Mouse (Mus musculus) liver, postnatal 0 days (tissue): Measurements from ENCODE around the gene Sh3gl2. TPM values are rescaled to one million over a fixed set of nuclear protein-coding genes. Genes with fewer than 3 reads are reported as not detected.
A peak's percentile ranks its signal among the peaks of the same experiment; 100 is the strongest.

Experiments
- ATAC-seq: fragments of 200-750 bp; cut with Nextera tagmentation; 2 replicates; pipeline ENCODE4 v1.8.0; 2017; ENCODE audit warnings: mild to moderate bottlenecking, moderate library complexity
- DNase-seq: peaks from one replicate; pipeline ENCODE4 v3.0.0-alpha.2; 2016
- H3K27ac ChIP-seq: fragments of 300-500 bp; sonication (generic); 2 replicates; pipeline ENCODE4 v1.5.1; 2014; ENCODE audit warnings: antibody characterized with exemption, moderate library complexity, mild to moderate bottlenecking, low read depth
- H3K27me3 ChIP-seq: fragments of 300-500 bp; sonication (generic); 2 replicates; pipeline ENCODE4 v1.6.1; 2014; ENCODE audit warnings: low read length, control low read depth, mixed read lengths; ENCODE audit not compliant: insufficient read depth
- H3K36me3 ChIP-seq: fragments of 300-500 bp; sonication (generic); replicated peaks from 2 replicates; pipeline ENCODE4 v1.6.1; 2014; ENCODE audit warnings: mild to moderate bottlenecking, control low read depth, low read length, moderate library complexity, mixed read lengths; ENCODE audit not compliant: insufficient read depth
- H3K4me1 ChIP-seq: fragments of 300-500 bp; sonication (generic); 2 replicates; pipeline ENCODE4 v1.6.1; 2014; ENCODE audit warnings: antibody characterized with exemption, mild to moderate bottlenecking, control low read depth; ENCODE audit not compliant: insufficient read depth
- H3K4me2 ChIP-seq: fragments of 300-500 bp; sonication (generic); 2 replicates; pipeline ENCODE4 v1.6.1; 2014; ENCODE audit warnings: low read depth, mild to moderate bottlenecking, low read length, moderate library complexity, mixed read lengths
- H3K4me3 ChIP-seq: fragments of 300-500 bp; sonication (generic); 2 replicates; pipeline ENCODE4 v1.5.1; 2014; ENCODE audit warnings: low read depth, low read length
- H3K9ac ChIP-seq: fragments of 300-500 bp; sonication (generic); replicated peaks from 2 replicates; pipeline ENCODE4 v1.6.1; 2014; ENCODE audit warnings: mild to moderate bottlenecking, moderate library complexity
- H3K9me3 ChIP-seq: fragments of 300-500 bp; sonication (generic); 2 replicates; pipeline ENCODE4 v1.6.1; 2016; ENCODE audit warnings: mild to moderate bottlenecking, control low read depth, low read length, mixed read lengths
- CTCF ChIP-seq: sonication (generic); IDR thresholded peaks from 2 replicates; pipeline ENCODE4 v1.5.1; 2016; ENCODE audit warnings: antibody characterized with exemption, low read depth
- EP300 ChIP-seq: IDR thresholded peaks from 2 replicates; pipeline ENCODE4 v1.6.1; 2016; ENCODE audit warnings: antibody characterized with exemption, low read depth, mild to moderate bottlenecking
- WGBS: fragments of 180-500 bp; shearing (Covaris S2); extraction: QIAGEN DNeasy Blood & Tissue Kit; methylation state at CpG from one replicate; pipeline ENCODE4 v1.1.7; 2014; ENCODE audit not compliant: insufficient replicate concordance; 5-methylcytosine and 5-hydroxymethylcytosine counted together
- polyA plus RNA-seq: library from polyadenylated mRNA; unstranded; fragments of >200 nt; fragmentation: Nextera tagmentation; extraction: Ambion mirVana; gene quantifications from 2 replicates; pipeline ENCODE4 v1.2.1, GENCODE M21; 2015

Gene Sh3gl2
- polyA plus RNA-seq, 1 experiment from 2014 or later: not detected

DNA sequence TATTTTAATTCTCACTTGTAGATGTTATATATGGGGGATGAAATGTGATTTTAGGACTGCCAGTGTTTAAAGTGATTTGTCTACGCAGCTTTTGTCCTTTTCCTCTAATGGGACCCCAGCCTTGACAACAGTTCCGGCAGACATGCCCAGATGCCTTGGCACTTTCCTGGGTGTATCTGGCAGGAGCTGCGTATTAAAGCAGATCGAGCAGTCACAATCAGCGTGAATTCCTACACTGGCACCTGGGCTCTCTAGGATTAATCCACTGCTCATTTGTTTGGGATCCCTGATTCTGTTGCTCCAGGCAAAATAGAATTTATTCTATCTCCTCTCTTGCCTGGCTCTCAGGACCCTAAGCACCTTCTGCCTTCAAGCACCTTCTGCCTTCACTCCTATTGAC lies 171.7 kb downstream of the Sh3gl2 start:
- Histone ChIP-seq H3K27me3 (no peaks in the 10 kb centered on the region), H3K4me2 (no peak overlapping the region), H3K9ac (no peak overlapping the region), H3K36me3 (no peaks in the 10 kb centered on the region), H3K4me1 (no peaks in the 10 kb centered on the region), H3K27ac (no peak overlapping the region), H3K4me3 (no peak overlapping the region), H3K9me3 (no peaks in the 10 kb centered on the region)
- TF ChIP-seq CTCF (no peak), EP300 (no peak)
- no peak for ATAC-seq
- WGBS: 87% methylated on average over 5 of the region's 5 CpGs
- DNase-seq: no peak

GRCm38 (mm10) chr4:85385241-85385640 lies 180.3 kb downstream of the Sh3gl2 start:
- H3K9ac ChIP-seq: no peak overlapping the region
- H3K4me2 ChIP-seq: no peak overlapping the region
- no peaks in the 10 kb centered on the region for H3K4me1 ChIP-seq
- H3K36me3 ChIP-seq: no peaks in the 10 kb centered on the region
- no peak for TF ChIP-seq EP300
- no peak for TF ChIP-seq CTCF
- no peak overlapping the region for H3K27ac ChIP-seq
- no peak for ATAC-seq
- H3K4me3 ChIP-seq: no peak overlapping the region
- H3K27me3 ChIP-seq: no peaks in the 10 kb centered on the region
- H3K9me3 ChIP-seq: no peaks in the 10 kb centered on the region
- 62% methylated on average over 5 of the region's 5 CpGs for WGBS
- no peak for DNase-seq

- ATAC-seq: no peak
- H3K4me3 ChIP-seq: no peak overlapping the region
- no peaks in the 10 kb centered on the region for H3K9me3 ChIP-seq
- TF ChIP-seq CTCF (no peak), EP300 (no peak)
- DNase-seq: no peak
- H3K4me1 ChIP-seq: no peaks in the 10 kb centered on the region
- no peaks in the 10 kb centered on the region for H3K36me3 ChIP-seq
- H3K9ac ChIP-seq: no peak overlapping the region
- no peaks in the 10 kb centered on the region for H3K27me3 ChIP-seq
- H3K27ac ChIP-seq: no peak overlapping the region
- H3K4me2 ChIP-seq: no peak overlapping the region
- WGBS: 84% methylated on average over 6 of the region's 6 CpGs
These were observed 182.8 kb downstream of the Sh3gl2 start for GRCm38 (mm10) chr4:85387676-85388075.

DNA sequence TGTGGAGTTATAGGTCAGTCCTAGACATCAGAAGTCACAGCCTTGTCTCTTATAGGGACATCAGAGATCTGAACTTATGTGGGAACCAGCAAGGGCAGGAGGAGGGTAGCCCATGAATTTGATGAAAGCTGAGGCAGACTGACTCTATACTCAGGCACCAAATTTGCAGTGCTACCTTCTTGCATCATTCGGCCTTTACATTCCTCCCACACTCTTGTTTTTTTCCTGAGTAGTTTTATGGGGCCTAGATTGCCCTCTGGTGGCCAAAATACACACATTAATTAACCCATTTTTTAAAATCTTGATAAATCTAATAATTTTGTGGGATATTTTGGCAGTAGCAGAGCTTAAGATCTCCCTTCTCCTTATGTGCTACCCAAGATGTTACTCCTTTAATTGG lies 186.9 kb downstream of the Sh3gl2 start:
- H3K27me3 ChIP-seq: no peaks in the 10 kb centered on the region
- H3K4me1 ChIP-seq: no peaks in the 10 kb centered on the region
- no peak overlapping the region for H3K4me2 ChIP-seq
- no peak for DNase-seq
- no peak overlapping the region for H3K9ac ChIP-seq
- H3K4me3 ChIP-seq: no peak overlapping the region
- 63% methylated on average over 1 of the region's 1 CpGs for WGBS
- ATAC-seq: no peak
- H3K27ac ChIP-seq: no peak overlapping the region
- peak; percentile 44 for TF ChIP-seq CTCF
- TF ChIP-seq EP300: no peak
- no peaks in the 10 kb centered on the region for H3K36me3 ChIP-seq
- H3K9me3 ChIP-seq: no peaks in the 10 kb centered on the region

GRCm38 (mm10) chr4:85398765-85399164 lies 193.8 kb downstream of the Sh3gl2 start:
- Histone ChIP-seq H3K4me3 (no peak overlapping the region), H3K4me1 (no peaks in the 10 kb centered on the region), H3K9ac (no peak overlapping the region), H3K9me3 (no peaks in the 10 kb centered on the region), H3K4me2 (no peak overlapping the region), H3K27me3 (no peaks in the 10 kb centered on the region), H3K36me3 (no peaks in the 10 kb centered on the region), H3K27ac (no peak overlapping the region)
- TF ChIP-seq EP300 (no peak), CTCF (no peak)
- ATAC-seq: no peak
- no peak for DNase-seq
- 83% methylated on average over 8 of the region's 8 CpGs for WGBS

DNA sequence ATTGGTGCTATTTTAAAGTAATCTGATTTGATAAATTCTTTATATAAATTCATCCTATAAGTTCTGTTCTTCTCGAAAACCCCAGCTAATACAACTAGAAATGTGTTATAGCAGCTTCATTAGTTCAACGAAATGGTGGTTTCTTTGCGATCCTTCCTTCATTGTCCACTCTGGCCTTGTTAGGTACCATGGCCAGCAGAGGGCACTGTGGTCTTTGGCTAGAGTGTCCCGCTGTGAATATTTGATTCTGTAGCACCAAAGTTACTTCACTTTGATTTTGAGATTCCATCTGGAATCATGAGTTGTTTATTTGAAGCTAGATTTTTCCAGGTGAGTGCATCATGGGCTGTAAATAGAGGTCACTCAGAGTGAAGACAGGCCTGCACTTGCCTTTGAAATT lies 197.9 kb downstream of the Sh3gl2 start:
- Histone ChIP-seq H3K9ac (no peak overlapping the region), H3K27ac (no peak overlapping the region), H3K4me2 (no peak overlapping the region), H3K27me3 (no peaks in the 10 kb centered on the region), H3K4me3 (no peak overlapping the region), H3K36me3 (no peaks in the 10 kb centered on the region), H3K9me3 (no peaks in the 10 kb centered on the region), H3K4me1 (no peaks in the 10 kb centered on the region)
- peak; percentile 73 for DNase-seq
- peak; percentile 82 for TF ChIP-seq CTCF
- TF ChIP-seq EP300: no peak
- ATAC-seq: no peak
- 34% methylated on average over 4 of the region's 4 CpGs for WGBS

DNA sequence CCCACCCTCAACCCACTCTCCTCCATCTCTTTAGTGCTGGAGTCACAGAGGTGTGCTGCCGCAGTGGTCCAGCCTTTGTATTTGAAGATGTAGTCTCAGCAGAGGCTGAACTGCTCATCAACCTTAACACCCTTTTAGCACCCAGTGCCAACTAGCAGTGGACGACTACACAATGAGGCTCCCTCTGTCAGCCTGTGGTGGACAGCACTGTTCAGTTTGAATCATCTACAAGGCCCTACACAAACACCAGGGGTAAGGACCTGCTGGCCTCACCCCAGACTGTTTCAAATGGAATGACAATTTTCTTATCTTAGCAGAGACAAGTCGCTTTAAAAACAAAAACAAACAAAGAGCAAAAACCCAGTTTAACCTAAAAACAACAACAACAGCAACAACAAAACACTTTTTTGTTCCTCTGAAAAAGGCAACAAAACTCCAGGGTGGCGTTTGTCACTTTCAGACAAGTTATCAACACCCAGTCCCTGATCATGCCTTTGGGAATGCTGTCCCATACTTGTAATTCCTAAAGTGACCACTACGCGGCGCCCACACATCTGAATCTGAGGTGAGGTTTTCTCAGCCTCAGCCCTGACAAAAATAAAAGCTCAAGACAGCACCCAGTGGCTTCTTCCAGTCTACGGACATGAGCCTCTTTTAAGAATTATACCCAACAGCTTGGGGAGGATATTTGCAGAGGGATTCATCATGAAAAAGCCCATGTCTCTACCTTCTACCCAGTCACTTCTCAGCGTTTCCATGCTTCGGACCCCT lies 199.7 kb downstream of the Sh3gl2 start:
- Histone ChIP-seq H3K4me3 (no peak overlapping the region), H3K4me2 (no peak overlapping the region), H3K27me3 (no peaks in the 10 kb centered on the region), H3K4me1 (no peaks in the 10 kb centered on the region), H3K27ac (no peak overlapping the region), H3K9me3 (no peaks in the 10 kb centered on the region), H3K36me3 (no peaks in the 10 kb centered on the region), H3K9ac (no peak overlapping the region)
- peak; percentile 72 for DNase-seq
- TF ChIP-seq EP300 (no peak), CTCF (peak; percentile 85)
- no peak for ATAC-seq
- 40% methylated on average over 10 of the region's 10 CpGs for whole genome bisulfite sequencing
